Mouse (Mus musculus) heart, adult 2 months (tissue): ENCODE results near the gene Cmc1. TPM values are rescaled to one million over a fixed set of nuclear protein-coding genes. Genes with fewer than 3 reads are reported as not detected.
A peak's percentile ranks its signal among the peaks of the same experiment; 100 is the strongest.

Source experiments
- DNase-seq, 2 experiments: peaks; one replicate each; pipeline ENCODE4 v3.0.0; 2021
- H3K27ac ChIP-seq: fragments of 200-600 bp; 2 replicates; pipeline ENCODE4 v1.8.1; 2022
- H3K27me3 ChIP-seq: fragments of 200-500 bp; 2 replicates; pipeline ENCODE4 v1.6.1; 2012; ENCODE audit warnings: mild to moderate bottlenecking, low read length, inconsistent platforms, mixed read lengths; ENCODE audit not compliant: control insufficient read depth, insufficient read depth
- H3K36me3 ChIP-seq: fragments of 200-500 bp; 2 replicates; pipeline ENCODE4 v1.6.1; 2012; ENCODE audit warnings: low read length, inconsistent platforms; ENCODE audit not compliant: control insufficient read depth, insufficient read depth
- H3K4me1 ChIP-seq: fragments of 200-500 bp; 2 replicates; pipeline ENCODE4 v1.6.1; 2011; ENCODE audit warnings: low read length; ENCODE audit not compliant: control insufficient read depth, insufficient read depth
- H3K4me3 ChIP-seq: fragments of 200-600 bp; 2 replicates; pipeline ENCODE4 v1.8.1; 2022
- H3K79me2 ChIP-seq: fragments of 200-500 bp; replicated peaks from 2 replicates; pipeline ENCODE4 v1.6.1; 2012; ENCODE audit warnings: mild to moderate bottlenecking, inconsistent platforms, low read length, moderate library complexity, mixed read lengths; ENCODE audit not compliant: control insufficient read depth, insufficient read depth
- H3K9ac ChIP-seq: fragments of 200-500 bp; 2 replicates; pipeline ENCODE4 v1.6.1; 2012; ENCODE audit warnings: low read depth, mild to moderate bottlenecking, control low read depth, inconsistent platforms, low read length, mixed read lengths
- CTCF ChIP-seq: fragments of 200-600 bp; IDR thresholded peaks from 2 replicates; pipeline ENCODE4 v1.8.1; 2022; ENCODE audit warnings: antibody characterized with exemption, mild to moderate bottlenecking, moderate library complexity
- EP300 ChIP-seq: fragments of 200-500 bp; IDR thresholded peaks from 2 replicates; pipeline ENCODE4 v1.6.1; 2011; ENCODE audit warnings: low read depth, low read length, control low read depth; ENCODE audit not compliant: insufficient read depth
- POLR2A ChIP-seq: fragments of 200-500 bp; IDR thresholded peaks from 2 replicates; pipeline ENCODE4 v1.6.1; 2011; ENCODE audit warnings: mild to moderate bottlenecking, low read depth, low read length, control low read depth; ENCODE audit not compliant: insufficient read depth
- WGBS: fragments of 180-500 bp; shearing (Covaris S2); methylation state at CpG from one replicate; pipeline ENCODE4 v1.1.7; 2018; 5-methylcytosine and 5-hydroxymethylcytosine counted together
- intact Hi-C: fragments of 180-260 bp; cut with DNase I; formaldehyde crosslinking; loops from one replicate; pipeline ENCODE4 v1.15.1; 2025
- polyA plus RNA-seq: library from polyadenylated mRNA; depleted of rRNA; stranded (reverse); fragments of >200 nt; gene quantifications from 2 replicates; pipeline ENCODE4 v1.2.3, GENCODE M21; 2012
- total RNA-seq, 2 experiments: library from RNA; stranded (reverse); gene quantifications; 2 replicates each; pipeline ENCODE4 v1.2.3; 2021

Cmc1 gene
- total and polyA plus RNA-seq, 3 experiments, result 4.6 to 30.4 (median 23.6) TPM

DNA sequence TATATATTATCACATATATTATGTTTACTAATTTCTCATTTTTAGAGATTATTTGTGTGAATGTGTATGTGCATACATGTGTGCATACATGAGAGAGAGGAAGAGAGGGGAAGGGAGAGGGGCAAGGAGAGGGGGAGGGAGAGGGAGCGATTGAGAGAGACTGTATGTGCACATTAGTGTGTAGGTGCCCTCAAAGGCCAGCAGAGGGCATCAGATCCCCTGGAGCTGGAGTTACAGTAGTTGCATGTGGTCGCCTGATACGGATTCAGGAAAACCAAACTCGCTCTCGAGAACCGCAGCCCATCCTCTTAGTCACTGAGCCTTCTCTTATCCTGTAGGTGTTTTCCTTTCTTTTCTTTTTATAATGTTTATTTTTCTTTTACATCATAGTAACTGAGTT, 38.4 kb upstream of the Cmc1 start:
- H3K79me2 ChIP-seq, result no peaks in the 10 kb centered on the region
- TF ChIP-seq POLR2A (no peak), CTCF (peak; percentile 40), EP300 (no peak)
- H3K27me3 ChIP-seq, result no peaks in the 10 kb centered on the region; the same call in 1 of the 2 replicates
- H3K4me3 ChIP-seq, result no peak overlapping the region
- WGBS, result 95% methylated on average over 6 of the region's 6 CpGs
- no peaks in the 10 kb centered on the region for H3K36me3 ChIP-seq
- no peak overlapping the region for H3K9ac ChIP-seq
- no peak for DNase-seq
- intact Hi-C loops, result no loop called here
- H3K4me1 ChIP-seq, result no peaks in the 10 kb centered on the region
- no peak overlapping the region for H3K27ac ChIP-seq

DNA sequence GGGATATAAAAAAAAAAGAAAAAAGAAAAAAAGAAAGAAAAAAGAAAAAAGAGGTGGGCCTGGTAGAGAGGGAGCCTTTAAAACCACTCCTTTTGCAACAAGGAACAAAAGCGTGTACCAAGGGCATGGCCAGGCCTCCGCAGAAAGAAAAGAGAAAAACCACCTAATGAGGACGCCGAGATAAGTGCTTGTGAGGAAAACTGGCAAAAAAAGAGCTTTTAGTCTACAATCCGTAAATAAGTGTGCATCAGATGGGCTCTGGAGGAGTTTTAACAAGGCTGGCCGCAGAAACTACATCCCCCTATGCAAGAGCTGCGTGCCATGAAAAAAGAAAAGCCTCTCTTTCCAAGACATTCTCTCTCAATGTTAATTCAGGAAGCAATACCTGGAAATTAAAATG, 37.4 kb upstream of the Cmc1 start:
- no peaks in the 10 kb centered on the region for H3K36me3 ChIP-seq
- no peak for DNase-seq
- TF ChIP-seq CTCF, result no peak
- TF ChIP-seq EP300, result no peak
- no peak for TF ChIP-seq POLR2A
- H3K4me3 ChIP-seq, result no peak overlapping the region
- WGBS, result 90% methylated on average over 7 of the region's 7 CpGs
- no peaks in the 10 kb centered on the region for H3K4me1 ChIP-seq
- intact Hi-C loops, result no loop called here
- H3K27me3 ChIP-seq, result no peaks in the 10 kb centered on the region; the same call in 1 of the 2 replicates
- H3K9ac ChIP-seq, result no peak overlapping the region
- no peak overlapping the region for H3K27ac ChIP-seq
- H3K79me2 ChIP-seq, result no peaks in the 10 kb centered on the region

DNA sequence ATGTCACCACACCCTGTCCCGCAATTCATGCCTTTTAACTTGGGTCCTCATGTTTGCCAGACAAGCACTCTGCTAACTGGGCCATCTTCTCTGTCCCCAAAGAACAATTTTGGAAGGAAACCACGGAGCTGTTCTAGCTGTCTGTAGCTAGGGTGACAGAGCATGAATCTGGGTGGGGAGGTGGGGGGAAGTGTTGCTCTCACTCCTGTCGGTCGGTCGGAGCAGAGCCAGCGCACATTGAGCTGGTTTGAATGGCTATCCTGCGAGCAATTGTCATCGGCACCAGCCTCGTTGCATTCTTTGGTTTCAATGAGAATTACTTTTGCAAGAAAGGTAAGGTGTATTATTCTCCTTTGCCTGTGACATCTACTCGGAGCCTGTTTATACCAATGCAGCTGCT, 36.8 kb upstream of the Cmc1 start:
- Histone ChIP-seq H3K27ac (no peak overlapping the region), H3K27me3 (no peaks in the 10 kb centered on the region; the same call in 1 of the 2 replicates), H3K36me3 (no peaks in the 10 kb centered on the region), H3K9ac (no peak overlapping the region), H3K79me2 (no peaks in the 10 kb centered on the region), H3K4me3 (no peak overlapping the region), H3K4me1 (no peaks in the 10 kb centered on the region)
- intact Hi-C loops, result no loop called here
- TF ChIP-seq POLR2A (no peak), CTCF (no peak), EP300 (no peak)
- no peak for DNase-seq
- 83% methylated on average over 10 of the region's 10 CpGs for WGBS

DNA sequence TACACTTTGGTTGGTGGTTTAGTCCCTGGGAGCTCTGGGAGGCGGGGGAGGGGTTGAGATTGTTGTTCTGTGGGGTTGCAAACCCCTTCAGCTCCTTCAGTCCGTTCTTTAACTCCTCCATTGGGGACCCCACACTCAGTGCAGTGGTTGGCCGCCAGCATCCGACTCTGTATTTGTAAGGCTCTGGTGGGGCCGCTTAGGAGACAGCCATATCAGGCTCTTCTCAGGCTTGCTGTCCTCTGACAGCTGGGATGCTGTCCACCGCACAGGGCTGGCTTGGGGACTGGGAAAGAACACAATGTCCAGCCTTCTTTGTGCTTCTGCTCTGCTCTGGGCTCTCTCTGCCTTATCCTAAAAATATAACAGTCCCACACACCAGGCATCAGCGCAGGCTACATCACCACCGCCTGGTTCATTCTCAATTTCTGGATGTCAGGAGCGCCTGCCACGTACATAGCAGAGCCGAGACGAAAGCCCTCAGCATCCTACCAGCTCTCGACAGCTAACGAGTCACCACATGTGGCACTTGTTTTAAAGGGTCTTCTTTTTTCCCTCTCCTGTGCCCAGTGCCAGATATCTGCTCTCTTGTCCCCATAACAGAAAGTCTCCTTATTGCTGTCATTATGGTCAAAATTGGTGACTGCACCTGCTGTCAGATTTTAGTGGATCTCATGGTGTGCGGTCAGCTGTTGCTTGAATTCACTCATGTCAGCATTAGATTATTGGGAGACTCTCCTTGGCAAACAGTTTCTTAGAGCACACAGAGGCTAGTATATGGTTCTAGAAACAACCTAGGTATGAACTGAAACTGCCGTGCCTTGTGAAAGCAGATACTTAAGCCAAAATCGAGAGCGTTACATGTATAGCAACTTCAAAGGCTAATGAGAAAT, 29.4 kb upstream of the Cmc1 start:
- Histone ChIP-seq H3K9ac (no peak overlapping the region), H3K27me3 (no peaks in the 10 kb centered on the region), H3K27ac (no peak overlapping the region), H3K4me1 (no peaks in the 10 kb centered on the region), H3K79me2 (no peaks in the 10 kb centered on the region), H3K36me3 (no peaks in the 10 kb centered on the region), H3K4me3 (no peak overlapping the region)
- DNase-seq, result no peak
- TF ChIP-seq EP300 (no peak), CTCF (no peak), POLR2A (no peak)
- WGBS, result 67% methylated on average over 18 of the region's 18 CpGs
- intact Hi-C loops, result no loop called here

DNA sequence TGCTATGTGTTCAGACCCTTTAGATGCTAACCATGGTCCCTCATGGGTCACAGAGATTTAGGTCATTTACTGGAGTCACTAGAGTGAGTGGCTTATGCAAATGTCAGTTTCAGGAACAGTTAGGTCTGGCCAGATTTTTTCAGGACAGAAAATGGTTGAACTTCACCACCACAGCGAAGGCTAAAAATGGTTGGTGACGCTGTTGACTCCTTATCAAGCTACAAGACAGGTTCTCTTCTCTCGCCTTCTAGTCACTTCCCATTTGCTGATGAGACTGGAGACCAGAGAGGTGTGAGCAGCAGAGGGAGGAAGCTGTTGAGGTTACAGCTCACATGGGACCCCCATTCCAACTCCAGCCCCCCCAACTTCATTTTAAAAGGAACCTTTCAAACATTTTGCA, 26.7 kb upstream of the Cmc1 start:
- no peak for DNase-seq
- Histone ChIP-seq H3K9ac (no peak overlapping the region), H3K27ac (no peak overlapping the region), H3K79me2 (no peaks in the 10 kb centered on the region), H3K4me3 (no peak overlapping the region), H3K27me3 (no peaks in the 10 kb centered on the region), H3K4me1 (no peaks in the 10 kb centered on the region), H3K36me3 (no peaks in the 10 kb centered on the region)
- intact Hi-C loops, result no loop called here
- WGBS, result 70% methylated on average over 3 of the region's 3 CpGs
- TF ChIP-seq POLR2A, result no peak

DNA sequence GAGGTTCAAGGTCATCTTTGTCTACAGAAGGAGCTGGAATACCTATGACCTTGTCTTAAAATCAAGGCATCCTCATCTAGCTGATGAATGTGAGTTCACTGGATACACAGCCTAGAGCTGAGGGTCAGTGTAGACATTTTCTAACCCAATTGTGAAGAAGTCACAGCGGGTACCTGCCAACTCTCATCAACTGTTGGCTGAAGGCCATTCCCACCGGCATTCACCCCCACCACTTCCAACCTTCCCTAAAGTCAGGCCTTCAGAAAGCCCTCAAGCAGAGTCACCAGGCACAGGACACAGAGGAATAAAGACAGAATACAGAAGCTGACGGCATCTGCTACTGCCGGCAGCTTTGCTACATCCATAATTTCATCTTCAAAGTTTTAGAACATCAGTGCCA, 25.4 kb upstream of the Cmc1 start:
- Histone ChIP-seq H3K4me1 (no peaks in the 10 kb centered on the region), H3K79me2 (no peaks in the 10 kb centered on the region), H3K27ac (no peak overlapping the region), H3K4me3 (no peak overlapping the region), H3K36me3 (no peaks in the 10 kb centered on the region), H3K9ac (no peak overlapping the region), H3K27me3 (no peaks in the 10 kb centered on the region)
- TF ChIP-seq POLR2A (no peak), CTCF (no peak), EP300 (no peak)
- intact Hi-C loops, result no loop called here
- no peak for DNase-seq
- WGBS, result 82% methylated on average over 4 of the region's 4 CpGs
